Mouse (Mus musculus): ENCODE data around the gene Msh3. TPM values are rescaled to one million over a fixed set of nuclear protein-coding genes. Genes with fewer than 3 reads are reported as not detected.

The Msh3 gene
- polyA plus RNA-seq (2017; shearing (Covaris generic)), result 10 to 100 TPM; 31.7 to 47.0 TPM

GRCm38 (mm10) chr13:92354456-92355271 lies at the start of gene Msh3, which contains the start of gene Dhfr:
Msh3 (minus strand) TSS chr13:92355003.
Dhfr (plus strand) TSS chr13:92354726.

GRCm38 (mm10) chr13:92305680-92306079 lies 49.1 kb downstream of the Msh3 start, which contains the start of gene Gm20379:
Gm20379 (plus strand) TSS chr13:92305980.

Other genes starting within 250 kb of the Msh3 start
- 1 to 10 TPM; 2.9 to 3.9 TPM for gene Rasgrf2, start 223.3 kb downstream of the Msh3 start, polyA plus RNA-seq (2017; shearing (Covaris generic))
- gene Gm20379, start 49.0 kb downstream of the Msh3 start, polyA plus RNA-seq (2017; shearing (Covaris generic)), result 1 to 10 TPM in 1 of 2 experiments, under 1 TPM in 1; 0.89 to 1.7 TPM
- 1 to 10 TPM; 3.9 to 4.8 TPM for gene Dhfr, start 277 bp downstream of the Msh3 start, polyA plus RNA-seq (2017; shearing (Covaris generic))
- gene Ankrd34b, start 70.9 kb upstream of the Msh3 start, polyA plus RNA-seq (2017; shearing (Covaris generic)), result under 1 TPM in 1 of 2 experiments, not detected in 1; 0.06 TPM
- gene Fam151b, start 129.0 kb upstream of the Msh3 start, polyA plus RNA-seq (2017; shearing (Covaris generic)), result 1 to 10 TPM; 4.8 to 5.7 TPM
- 1 to 10 TPM; 6.5 to 7.8 TPM for gene Zfyve16, start 175.9 kb upstream of the Msh3 start, polyA plus RNA-seq (2017; shearing (Covaris generic))
- not detected for gene Spz1, start 221.2 kb upstream of the Msh3 start, polyA plus RNA-seq (2017; shearing (Covaris generic))